Mouse (Mus musculus) Patski (cell line): ENCODE measurements at regions not wholly inside any gene's neighbourhood (a gene's known extent, or its start where the extent isn't known, plus 50 kb on each side); places are given as distances from the start of the nearest gene placed in this dataset.

Source experiments
- ATAC-seq: fragments of 100-300 bp; one replicate; pipeline ENCODE4 v1.8.0; 2021
- CTCF ChIA-PET: fragments of 350-600 bp; sonication (Branson Sonifier 250); formaldehyde crosslinking; loops from one replicate; lab custom pipeline; 2022; ENCODE audit warnings: inconsistent platforms; lab: Charles Lee
- POLR2A ChIA-PET: fragments of 350-600 bp; sonication (Branson Sonifier 250); formaldehyde crosslinking; loops from one replicate; lab custom pipeline; 2022; ENCODE audit warnings: antibody characterized with exemption, inconsistent platforms; lab: Charles Lee
- DNase-seq: peaks from one replicate; pipeline ENCODE4 v3.0.0-alpha.2; 2011; ENCODE audit warnings: low read depth, low spot score
- H3K27me3 ChIP-seq: fragments of 371-371 bp; one replicate; pipeline ENCODE4 v1.5.1; 2021
- CTCF ChIP-seq: fragments of 100-300 bp; IDR thresholded peaks from one replicate; pipeline ENCODE4 v1.5.1; 2021
- in situ Hi-C: fragments of 300-500 bp; cut with MboI; formaldehyde crosslinking; loops from 3 replicates; pipeline ENCODE4 v1.11.1; 2018; ENCODE audit warnings: low pct_unique_long_range_greater_than_20kb, mixed read lengths

GRCm38 (mm10) chr13:46123446-46123845, 150.1 kb upstream of the Stmnd1 start:
- in situ Hi-C loops, result no loop called here

GRCm38 (mm10) chr13:46116576-46116975, 151.8 kb upstream of the Atxn1 start:
- TF ChIP-seq CTCF, result no peak
- ATAC-seq (no peak), DNase-seq (no peak)
- CTCF ChIA-PET, result interaction anchor here (1.2 kb wide), 1 partner anchor 22 kb away, joined by 3 read pairs; no protein-coding TSS in a partner anchor
- in situ Hi-C loops, result no loop called here
- POLR2A ChIA-PET, result no interaction called here
- peaks cover 49% of the 10 kb centered on the region for H3K27me3 ChIP-seq

More at GRCm38 (mm10) chr13:46123446-46123845, 150.1 kb upstream of the Stmnd1 start:
- DNase-seq (no peak), ATAC-seq (no peak)
- CTCF ChIA-PET, result interaction anchor here (1.3 kb wide), 1 partner anchor 134 kb away, joined by 3 read pairs; no protein-coding TSS in a partner anchor
- POLR2A ChIA-PET, result no interaction called here
- TF ChIP-seq CTCF, result no peak
- H3K27me3 ChIP-seq, result peaks cover 48% of the 10 kb centered on the region

DNA sequence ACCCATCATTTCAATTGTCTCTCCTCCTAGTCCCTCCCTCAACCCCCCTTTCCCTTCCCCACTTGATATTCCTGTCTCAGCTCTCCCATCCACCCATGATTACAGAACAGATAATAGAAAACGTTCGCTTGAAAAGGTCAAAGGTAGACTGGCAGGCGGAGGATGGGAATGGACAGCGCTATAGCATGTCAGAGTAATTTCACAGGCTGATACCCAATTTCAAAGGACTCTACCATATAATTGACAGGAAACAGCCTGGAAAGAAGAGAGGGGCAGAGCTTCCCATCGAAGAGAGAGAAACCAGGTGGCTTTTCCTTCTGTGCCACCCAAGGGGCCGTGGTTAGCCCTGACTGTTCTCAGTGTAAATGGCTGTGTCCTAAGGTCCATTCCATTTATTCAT, 140.2 kb upstream of the Atxn1 start:
- CTCF ChIA-PET, result no interaction called here
- TF ChIP-seq CTCF, result no peak
- no peak for DNase-seq
- in situ Hi-C loops, result no loop called here
- peaks cover 3% of the 10 kb centered on the region for H3K27me3 ChIP-seq
- ATAC-seq, result no peak
- POLR2A ChIA-PET, result no interaction called here

DNA sequence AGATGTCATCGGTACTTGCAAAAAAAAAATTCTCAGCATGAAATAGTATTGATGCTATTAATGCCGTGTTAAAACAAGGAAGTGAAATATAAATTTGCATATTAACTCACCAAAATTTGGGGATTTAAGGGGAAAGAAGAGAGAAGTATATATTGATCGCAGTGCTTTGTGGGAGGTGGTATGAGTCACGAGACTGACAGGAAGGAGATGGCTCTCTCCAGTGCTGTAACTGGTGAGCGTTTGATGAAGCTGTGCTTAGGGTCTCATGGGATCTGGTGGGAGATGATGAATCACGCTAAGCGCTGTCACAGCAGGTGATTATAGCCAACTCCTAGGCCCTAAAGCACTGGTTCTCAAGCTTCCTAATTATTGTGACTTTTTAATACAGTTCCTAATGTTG, 133.8 kb upstream of the Atxn1 start:
- DNase-seq, result no peak
- POLR2A ChIA-PET, result no interaction called here
- in situ Hi-C loops, result no loop called here
- TF ChIP-seq CTCF, result no peak
- CTCF ChIA-PET, result no interaction called here
- H3K27me3 ChIP-seq, result no peaks in the 10 kb centered on the region
- no peak for ATAC-seq

GRCm38 (mm10) chr13:46098131-46098530, 133.3 kb upstream of the Atxn1 start:
- ChIA-PET POLR2A (no interaction called here), CTCF (no interaction called here)
- in situ Hi-C loops, result no loop called here
- H3K27me3 ChIP-seq, result no peaks in the 10 kb centered on the region
- TF ChIP-seq CTCF, result no peak
- ATAC-seq (no peak), DNase-seq (no peak)

- CTCF ChIA-PET, result no interaction called here
- no peak for TF ChIP-seq CTCF
Measured at GRCm38 (mm10) chr13:46096968-46097367, 132.2 kb upstream of the Atxn1 start.

GRCm38 (mm10) chr13:46096416-46096815, 131.6 kb upstream of the Atxn1 start:
- ChIA-PET CTCF (no interaction called here), POLR2A (no interaction called here)
- ATAC-seq (no peak), DNase-seq (no peak)
- in situ Hi-C loops, result no loop called here
- TF ChIP-seq CTCF, result no peak
- H3K27me3 ChIP-seq, result peaks cover 8% of the 10 kb centered on the region

More at GRCm38 (mm10) chr13:46096968-46097367, 132.2 kb upstream of the Atxn1 start:
- POLR2A ChIA-PET, result no interaction called here
- ATAC-seq (no peak), DNase-seq (no peak)
- peaks cover 5% of the 10 kb centered on the region for H3K27me3 ChIP-seq
- in situ Hi-C loops, result no loop called here

GRCm38 (mm10) chr13:46092787-46093186, 128.0 kb upstream of the Atxn1 start:
- no peak for ATAC-seq
- no peak for DNase-seq
- in situ Hi-C loops, result no loop called here
- ChIA-PET CTCF (no interaction called here), POLR2A (no interaction called here)
- peaks cover 11% of the 10 kb centered on the region for H3K27me3 ChIP-seq
- no peak for TF ChIP-seq CTCF

GRCm38 (mm10) chr13:46091109-46091508, 126.3 kb upstream of the Atxn1 start:
- in situ Hi-C loops, result no loop called here
- POLR2A ChIA-PET, result no interaction called here
- H3K27me3 ChIP-seq, result peaks cover 11% of the 10 kb centered on the region
- no peak for ATAC-seq
- CTCF ChIA-PET, result no interaction called here
- no peak for TF ChIP-seq CTCF
- DNase-seq, result no peak

GRCm38 (mm10) chr13:46088237-46088636, 123.4 kb upstream of the Atxn1 start:
- CTCF ChIA-PET, result no interaction called here
- no peak for ATAC-seq
- peak; percentile 44 for TF ChIP-seq CTCF
- in situ Hi-C loops, result no loop called here
- no peak for DNase-seq
- POLR2A ChIA-PET, result no interaction called here
- H3K27me3 ChIP-seq, result peaks cover 21% of the 10 kb centered on the region

DNA sequence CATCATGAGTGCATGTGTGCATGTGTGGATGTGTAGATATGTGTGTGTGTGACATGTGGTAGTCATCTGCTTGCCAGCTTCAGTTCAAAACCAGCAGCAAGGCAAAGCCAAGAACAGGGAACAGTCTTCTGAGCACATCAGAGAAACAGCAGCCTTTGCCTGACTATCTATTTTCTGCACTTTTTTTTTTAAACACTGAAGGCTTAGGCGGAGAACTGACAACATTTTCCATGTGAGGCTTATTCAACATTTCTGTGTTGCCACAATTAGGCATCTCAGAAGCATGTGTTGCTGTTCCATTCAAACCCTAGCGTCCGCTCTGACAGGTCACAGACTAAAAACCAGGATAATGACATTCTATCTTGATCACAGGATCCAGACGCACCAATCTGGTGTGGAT, 122.9 kb upstream of the Atxn1 start:
- H3K27me3 ChIP-seq, result peaks cover 17% of the 10 kb centered on the region
- DNase-seq (no peak), ATAC-seq (no peak)
- TF ChIP-seq CTCF, result no peak
- in situ Hi-C loops, result no loop called here
- POLR2A ChIA-PET, result no interaction called here
- CTCF ChIA-PET, result no interaction called here

GRCm38 (mm10) chr13:46076879-46077278, 112.1 kb upstream of the Atxn1 start:
- ATAC-seq (no peak), DNase-seq (no peak)
- TF ChIP-seq CTCF, result peak; percentile 13
- peaks cover 13% of the 10 kb centered on the region for H3K27me3 ChIP-seq
- ChIA-PET CTCF (no interaction called here), POLR2A (no interaction called here)
- in situ Hi-C loops, result no loop called here
